Mouse (Mus musculus) heart, embryonic 10.5 days (tissue): ENCODE data around the gene Palm3. TPM values are rescaled to one million over a fixed set of nuclear protein-coding genes. Genes with fewer than 3 reads are reported as not detected.

Experiments
- microRNA counts: library from miRNA; unstranded; fragments of <30 nt; microRNA quantifications from one replicate; lab custom pipeline; 2017
- microRNA-seq: library from miRNA; unstranded; fragments of <30 nt; microRNA quantifications from one replicate; pipeline ENCODE4, GENCODE M21; 2017
- polyA plus RNA-seq: library from polyadenylated mRNA; unstranded; fragments of >200 nt; fragmentation: Nextera tagmentation; extraction: Ambion mirVana; gene quantifications from 2 replicates; pipeline ENCODE4 v1.2.1, GENCODE M21; 2016

Palm3 gene
- polyA plus RNA-seq, 1 experiment from 2014 or later: 7.4 TPM

MicroRNAs within 50 kb of the gene (microRNA counts, 519-probe panel; counts per million panel counts)
- not detected for microRNA mmu-miR-1199 (lab: Ali Mortazavi, UCI)

Small RNAs within 50 kb of the gene (microRNA-seq; reads per million reads assigned to microRNA genes)
- gene Mir1199: 3.8 reads per million, percentile 10 among the genes with 10 or more reads in this experiment
- gene Mir8111: 4.3 reads per million, percentile 12 among the genes with 10 or more reads in this experiment

Other genes with a start within 250 kb of the Palm3 start
- 8.5 and 12.0 TPM in 2 replicates for gene Adgrl1, start 121.4 kb upstream of the Palm3 start, polyA plus RNA-seq
- 0.41 and 0.86 TPM in 2 replicates for gene Gm10644, start 66.3 kb upstream of the Palm3 start, polyA plus RNA-seq
- 71.5 and 80.8 TPM in 2 replicates for gene Asf1b, start 66.0 kb upstream of the Palm3 start, polyA plus RNA-seq
- gene Prkaca, start 48.5 kb upstream of the Palm3 start, polyA plus RNA-seq: 157 and 160 TPM in 2 replicates
- gene Samd1, start 23.8 kb upstream of the Palm3 start, polyA plus RNA-seq: 5.0 and 10.7 TPM in 2 replicates
- 0.27 and 0.95 TPM in 2 replicates for gene 1700067K01Rik, start 20.0 kb upstream of the Palm3 start, polyA plus RNA-seq
- 0.30 and 0.80 TPM in 2 replicates for gene 2210011C24Rik, start 9.3 kb upstream of the Palm3 start, polyA plus RNA-seq
- gene Il27ra, start 21.1 kb downstream of the Palm3 start, polyA plus RNA-seq: 1.4 and 2.6 TPM in 2 replicates
- 0.67 TPM in 1 of 2 replicates, not detected in the other for gene Rln3, start 23.5 kb downstream of the Palm3 start, polyA plus RNA-seq
- 1.0 and 1.4 TPM in 2 replicates for gene Gm10643, start 43.7 kb downstream of the Palm3 start, polyA plus RNA-seq
- gene Rfx1, start 45.4 kb downstream of the Palm3 start, polyA plus RNA-seq: 6.5 and 7.3 TPM in 2 replicates
- gene Dcaf15, start 83.3 kb downstream of the Palm3 start, polyA plus RNA-seq: 10.4 and 14.2 TPM in 2 replicates
- gene Podnl1, start 104.5 kb downstream of the Palm3 start, polyA plus RNA-seq: 0.05 and 0.10 TPM in 2 replicates
- 19.5 and 19.7 TPM in 2 replicates for gene Cc2d1a, start 126.5 kb downstream of the Palm3 start, polyA plus RNA-seq
- 0.79 and 1.5 TPM in 2 replicates for gene 4930432K21Rik, start 126.6 kb downstream of the Palm3 start, polyA plus RNA-seq
- 1.2 and 2.3 TPM in 2 replicates for gene Nanos3, start 163.7 kb downstream of the Palm3 start, polyA plus RNA-seq
- gene Zswim4, start 215.6 kb downstream of the Palm3 start, polyA plus RNA-seq: 14.4 and 17.5 TPM in 2 replicates
- 353 and 374 TPM in 2 replicates for gene D8Ertd738e, start 228.2 kb downstream of the Palm3 start, polyA plus RNA-seq
- 60.5 and 74.9 TPM in 2 replicates for gene Mri1, start 235.9 kb downstream of the Palm3 start, polyA plus RNA-seq
- 18.8 and 20.8 TPM in 2 replicates for gene Ccdc130, start 248.9 kb downstream of the Palm3 start, polyA plus RNA-seq